8 mouse cellular contexts compared by ENCODE assay signal in genomic region chr1:86358229-86358905, GRCm38 (mm10). TPM values are rescaled to one million over a fixed set of nuclear protein-coding genes. Genes with fewer than 3 reads are reported as not detected.
A peak's percentile ranks its signal among the peaks of the same experiment; 100 is the strongest.
DNase-seq lines count a peak whose midpoint lies in the region; ATAC-seq and TF ChIP-seq lines count a peak whose summit lies in the region.

No protein-coding gene starts in this region.

- peak overlapping the region; percentile 98 for H3K9ac ChIP-seq in liver, embryonic 12.5 days

- H3K36me3 ChIP-seq in thymus, adult 2 months (ENCODE audit: control insufficient read depth, insufficient read depth, low read length), result peaks cover 42% of the 10 kb centered on the region
- H3K36me3 ChIP-seq in liver, embryonic 12.5 days, result peaks cover 48% of the 10 kb centered on the region

- no peaks in the 10 kb centered on the region for H3K9me3 ChIP-seq in liver, embryonic 12.5 days (replicated peaks)

- H3K4me2 ChIP-seq in liver, embryonic 12.5 days, result peak overlapping the region; percentile 91

- no peak for TF ChIP-seq POLR2A in thymus, adult 2 months (IDR thresholded peaks at IDR 0.05; ENCODE audit: control insufficient read depth, extremely low read depth, insufficient read depth, low read length, poor library complexity)

- H3K4me1 ChIP-seq in thymus, adult 2 months (replicated peaks; ENCODE audit: control insufficient read depth, insufficient read depth, low read length), result peaks cover 11% of the 10 kb centered on the region
- H3K4me1 ChIP-seq in liver, embryonic 12.5 days, result peaks cover 60% of the 10 kb centered on the region

- no peaks in the 10 kb centered on the region for H3K27me3 ChIP-seq in thymus, adult 2 months (ENCODE audit: control insufficient read depth, insufficient read depth, low read length)
- no peaks in the 10 kb centered on the region for H3K27me3 ChIP-seq in liver, embryonic 12.5 days (replicated peaks)

- H3K27ac ChIP-seq in thymus, adult 2 months (ENCODE audit: control insufficient read depth, insufficient read depth, low read length), result no peak overlapping the region
- peak overlapping the region; percentile 99 for H3K27ac ChIP-seq in liver, embryonic 12.5 days

- peak overlapping the region; percentile 69 for H3K4me3 ChIP-seq in thymus, adult 2 months (ENCODE audit: control insufficient read depth, insufficient read depth, low read length)
- peak overlapping the region; percentile 97 for H3K4me3 ChIP-seq in liver, embryonic 12.5 days

- WGBS in thymus, adult 2 months, result under 1% methylated on average over 40 of the region's 41 CpGs
- 0% methylated on average over 41 of the region's 41 CpGs for WGBS in liver, embryonic 12.5 days (ENCODE audit: insufficient replicate concordance)

- no peak for TF ChIP-seq CTCF in thymus, adult 2 months (IDR thresholded peaks at IDR 0.05; ENCODE audit: borderline replicate concordance, control insufficient read depth, extremely low read depth, insufficient read depth, low read length, poor library complexity)

- DNase-seq in cerebellum, adult 9-11 months, result peak; percentile 47
- DNase-seq in cerebellum, postnatal 36 days, result no peak
- no peak for DNase-seq in thymus, adult 2 months
- DNase-seq in thymus, postnatal 10 days (ENCODE audit: low spot score in 2 of 2), result no peak
- no peak for DNase-seq in MN1 (ENCODE audit: low spot score)
- DNase-seq in spleen, adult 12 weeks (ENCODE audit: low spot score), result no peak
- no peak for DNase-seq in urinary bladder, postnatal 36 days (ENCODE audit: low spot score in 2 of 2)

- ATAC-seq in liver, embryonic 12.5 days, result no peak

RNA-seq across cellular contexts. Expression of gene Ncl, which starts 0.8 kb away (rescaled TPM):
- polyA plus RNA-seq in thymus, adult 2 months (2012; rRNA removed), result 17.0 and 21.5 TPM in 2 replicates
- polyA plus RNA-seq in liver, embryonic 12.5 days (2016; fragmentation: Nextera tagmentation; extraction: Ambion mirVana), result 648 and 660 TPM in 2 replicates

RNA-seq across cellular contexts. Expression of gene B3gnt7, which starts 55.7 kb away (rescaled TPM):
- 1.4 and 1.5 TPM in 2 replicates for polyA plus RNA-seq in thymus, adult 2 months (2012; rRNA removed)
- 4.7 and 4.8 TPM in 2 replicates for polyA plus RNA-seq in liver, embryonic 12.5 days (2016; fragmentation: Nextera tagmentation; extraction: Ambion mirVana)

Comparison
In these comparisons a context has a peak if more than half of its experiments do, and no peak if none do; other contexts are left out.
1. RNA of gene Ncl, which starts 0.8 kb away (polyA plus RNA-seq): 648 to 660 TPM in liver, embryonic 12.5 days; 17.0 to 21.5 TPM in thymus, adult 2 months; every median in the first group is over 10 times any median in the second.